Mouse (Mus musculus) thymus, adult 2 months (tissue): ENCODE results near the gene Hcn1.

Source experiments
- CTCF ChIP-seq: fragments of 200-500 bp; IDR thresholded peaks from 2 replicates; pipeline ENCODE4 v1.5.1; 2012; ENCODE audit warnings: mild to moderate bottlenecking, control low read depth, low read length, moderate library complexity, borderline replicate concordance; ENCODE audit not compliant: control insufficient read depth, poor library complexity, insufficient read depth; ENCODE audit errors: extremely low read depth
- POLR2A ChIP-seq: fragments of 200-500 bp; IDR thresholded peaks from 2 replicates; pipeline ENCODE4 v1.6.1; 2012; ENCODE audit warnings: mild to moderate bottlenecking, low read length, control low read depth, moderate library complexity; ENCODE audit not compliant: control insufficient read depth, poor library complexity, insufficient read depth; ENCODE audit errors: extremely low read depth

DNA sequence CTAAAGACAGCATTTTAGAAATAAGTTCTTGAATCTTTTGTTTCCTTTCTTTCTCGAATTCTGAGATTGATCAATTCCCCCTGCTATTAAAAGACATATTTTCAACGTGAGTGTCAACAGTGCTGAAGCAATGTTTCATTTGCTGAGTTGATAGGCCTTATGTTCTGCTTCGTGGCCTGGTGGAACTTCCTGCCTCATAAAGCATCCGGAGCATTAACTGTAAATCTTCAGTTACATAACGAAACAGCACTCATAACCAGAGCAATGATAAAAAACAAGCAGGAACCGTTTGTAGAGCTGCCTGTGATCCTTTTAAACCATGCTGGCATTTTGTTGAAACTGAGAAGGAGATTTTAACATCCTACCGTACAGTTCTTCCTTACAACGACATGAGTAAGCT, 275.7 kb downstream of the Hcn1 start:
- TF ChIP-seq POLR2A = no peak
- no peak for TF ChIP-seq CTCF
